Mouse (Mus musculus) forebrain, embryonic 11.5 days (tissue): ENCODE data around the gene Fam104a. TPM values are rescaled to one million over a fixed set of nuclear protein-coding genes. Genes with fewer than 3 reads are reported as not detected.

Experiments
- ATAC-seq: fragments of 200-750 bp; cut with Nextera tagmentation; replicated peaks from 2 replicates; pipeline ENCODE4 v1.8.0; 2017; ENCODE audit warnings: moderate TSS enrichment; ENCODE audit not compliant: low FRiP score
- DNase-seq: peaks from one replicate; pipeline ENCODE4 v3.0.0-alpha.2; 2017; ENCODE audit warnings: low spot score
- H3K27ac ChIP-seq: fragments of 300-500 bp; sonication (generic); 2 replicates; pipeline ENCODE4 v1.5.1; 2014; ENCODE audit warnings: low read depth, low read length
- H3K27me3 ChIP-seq: fragments of 300-500 bp; sonication (generic); 2 replicates; pipeline ENCODE4 v1.6.1; 2014; ENCODE audit warnings: mild to moderate bottlenecking, low read length, mixed read lengths; ENCODE audit not compliant: control insufficient read depth, insufficient read depth
- H3K36me3 ChIP-seq: fragments of 300-500 bp; sonication (generic); 2 replicates; pipeline ENCODE4 v1.6.1; 2014; ENCODE audit warnings: mild to moderate bottlenecking, low read length, moderate library complexity, mixed read lengths; ENCODE audit not compliant: control insufficient read depth, insufficient read depth
- H3K4me1 ChIP-seq: fragments of 300-500 bp; sonication (generic); replicated peaks from 2 replicates; pipeline ENCODE4 v1.6.1; 2014; ENCODE audit warnings: low read length, mixed read lengths; ENCODE audit not compliant: control insufficient read depth, insufficient read depth
- H3K4me2 ChIP-seq: fragments of 300-500 bp; sonication (generic); 2 replicates; pipeline ENCODE4 v1.6.1; 2014; ENCODE audit warnings: low read depth, mild to moderate bottlenecking, low read length, moderate library complexity, mixed read lengths; ENCODE audit not compliant: severe bottlenecking
- H3K4me3 ChIP-seq: fragments of 300-500 bp; sonication (generic); 2 replicates; pipeline ENCODE4 v1.5.1; 2014; ENCODE audit warnings: low read depth, low read length
- H3K9ac ChIP-seq: fragments of 300-500 bp; sonication (generic); 2 replicates; pipeline ENCODE4 v1.6.1; 2014; ENCODE audit warnings: low read length
- H3K9me3 ChIP-seq: fragments of 300-500 bp; sonication (generic); 2 replicates; pipeline ENCODE4 v1.6.1; 2016; ENCODE audit warnings: low read length, mixed read lengths; ENCODE audit not compliant: control insufficient read depth
- WGBS: fragments of 180-500 bp; shearing (Covaris S2); extraction: QIAGEN DNeasy Blood & Tissue Kit; methylation state at CpG from one replicate; pipeline ENCODE4 v1.1.7; 2014; 5-methylcytosine and 5-hydroxymethylcytosine counted together
- polyA plus RNA-seq: library from polyadenylated mRNA; unstranded; fragments of >200 nt; fragmentation: Nextera tagmentation; extraction: Ambion mirVana; gene quantifications from 2 replicates; pipeline ENCODE4 v1.2.1, GENCODE M21; 2014

Fam104a gene
- polyA plus RNA-seq, 1 experiment from 2014 or later, result 57.4 TPM

DNA sequence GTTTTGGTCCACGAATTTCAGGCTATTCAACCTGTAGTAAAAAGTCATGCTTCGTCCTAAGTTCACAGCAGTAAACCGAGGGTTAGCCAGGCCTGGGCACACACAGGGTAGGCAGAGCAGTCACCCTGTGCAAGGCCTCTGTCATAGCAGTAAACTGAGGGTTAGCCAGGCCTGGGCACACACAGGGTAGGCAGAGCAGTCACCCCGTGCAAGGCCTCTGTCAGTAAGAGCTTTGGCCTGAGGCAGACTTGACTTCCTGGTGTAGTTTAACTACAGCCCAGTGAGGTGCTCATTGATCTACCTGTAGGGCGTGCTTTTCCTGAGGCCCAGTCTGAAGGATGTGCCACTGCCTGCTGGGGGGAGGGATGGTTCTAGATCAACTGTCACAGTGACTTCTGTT, 7.4 kb upstream of the Fam104a start:
- ATAC-seq (no peak), DNase-seq (no peak)
- Histone ChIP-seq H3K27me3 (no peaks in the 10 kb centered on the region), H3K36me3 (peaks cover 15% of the 10 kb centered on the region), H3K9me3 (no peaks in the 10 kb centered on the region), H3K9ac (no peak overlapping the region), H3K4me1 (no peaks in the 10 kb centered on the region; the same call in 1 of the 2 replicates), H3K27ac (no peak overlapping the region), H3K4me2 (no peak overlapping the region), H3K4me3 (no peak overlapping the region)
- WGBS, result 83% methylated on average over 5 of the region's 5 CpGs

DNA sequence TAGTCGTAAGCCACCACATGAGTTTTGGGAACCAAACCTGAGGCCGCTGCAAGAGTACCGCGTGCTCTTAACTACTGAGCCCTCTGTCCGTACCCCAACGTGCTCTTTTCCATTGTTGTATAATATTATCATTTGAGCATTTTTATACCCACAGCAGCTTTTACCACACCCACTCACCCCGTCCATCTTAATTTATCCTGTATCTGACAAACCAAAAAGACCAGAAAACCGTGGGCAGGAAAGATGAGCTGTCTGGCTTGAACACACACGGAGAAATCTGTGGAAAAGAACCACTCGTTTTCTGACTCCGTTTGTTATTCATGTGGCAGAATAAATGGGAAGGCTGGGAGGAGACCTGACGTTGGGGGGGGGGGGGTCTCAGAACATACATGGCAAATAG, 6.6 kb upstream of the Fam104a start:
- Histone ChIP-seq H3K36me3 (peaks cover 15% of the 10 kb centered on the region), H3K27ac (no peak overlapping the region), H3K27me3 (no peaks in the 10 kb centered on the region), H3K4me3 (no peak overlapping the region), H3K9ac (no peak overlapping the region), H3K9me3 (no peaks in the 10 kb centered on the region), H3K4me1 (no peaks in the 10 kb centered on the region; the same call in 1 of the 2 replicates), H3K4me2 (no peak overlapping the region)
- ATAC-seq (no peak), DNase-seq (no peak)
- 90% methylated on average over 12 of the region's 12 CpGs for WGBS

DNA sequence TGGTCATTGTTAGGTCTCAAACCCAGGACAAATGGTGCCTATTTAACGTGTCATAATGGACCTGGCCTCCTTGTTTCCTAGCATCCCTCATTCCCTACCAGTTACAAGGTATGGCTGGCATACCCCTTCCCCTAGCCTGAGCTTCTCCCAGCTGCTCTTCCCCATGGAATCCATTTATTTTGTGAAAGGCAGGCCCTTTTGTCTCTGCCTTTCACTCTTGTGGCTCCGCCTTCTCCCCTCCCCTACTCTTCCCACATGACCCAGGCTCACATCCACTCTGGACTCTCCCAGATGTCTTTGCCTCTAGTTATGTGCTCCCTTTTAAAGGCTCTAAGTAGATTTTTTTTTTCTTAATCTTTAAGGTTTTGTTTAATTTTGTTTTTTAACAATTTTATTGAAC, 3.1 kb upstream of the Fam104a start:
- Histone ChIP-seq H3K4me2 (peak overlapping the region; percentile 0; the same call in 1 of the 2 replicates), H3K36me3 (peaks cover 7% of the 10 kb centered on the region; the same call in 1 of the 2 replicates), H3K9me3 (no peaks in the 10 kb centered on the region), H3K9ac (no peak overlapping the region), H3K4me3 (no peak overlapping the region), H3K27me3 (no peaks in the 10 kb centered on the region), H3K27ac (peak overlapping the region; percentile 19; the same call in 1 of the 2 replicates), H3K4me1 (peaks cover 11% of the 10 kb centered on the region)
- ATAC-seq, result peak; percentile 13; the same call in 1 of the 2 replicates
- WGBS, result 42% methylated on average over 2 of the region's 2 CpGs
- no peak for DNase-seq

DNA sequence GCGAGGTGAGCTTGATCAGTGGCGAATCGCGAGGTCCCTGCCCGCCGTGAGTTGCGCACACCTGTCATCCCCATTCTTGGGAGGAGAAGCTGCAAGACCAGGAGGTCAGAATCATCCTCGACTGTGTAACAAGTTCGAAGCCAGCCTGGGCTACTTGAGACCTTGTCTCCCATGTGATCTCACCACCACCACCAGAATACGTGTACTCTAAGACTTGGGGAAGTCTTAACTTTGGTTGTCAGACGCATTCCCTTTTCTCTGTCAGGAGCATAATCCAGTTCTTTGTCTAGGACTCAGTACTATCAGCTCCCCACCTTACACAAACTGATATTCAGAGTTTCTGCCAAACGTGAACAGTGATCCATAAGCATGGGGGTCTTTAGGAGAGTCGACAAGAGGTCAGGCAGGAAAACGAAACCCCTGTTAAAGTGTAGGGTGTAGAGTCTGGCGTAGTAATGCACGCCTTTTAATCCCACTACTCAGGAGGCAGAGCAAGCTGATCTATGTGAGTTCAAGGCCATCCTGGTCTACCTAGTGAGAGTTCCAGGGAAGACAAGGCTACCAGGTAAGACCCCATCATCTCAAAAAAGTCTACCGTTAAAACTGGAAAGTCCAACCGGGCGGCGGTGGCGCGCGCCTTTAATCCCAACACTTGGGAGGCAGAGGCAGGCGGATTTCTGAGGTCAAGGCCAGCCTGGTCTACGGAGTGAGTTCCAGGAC, 912 bp upstream of the Fam104a start:
- H3K27me3 ChIP-seq, result no peaks in the 10 kb centered on the region
- 44% methylated on average over 25 of the region's 25 CpGs for WGBS
- peaks cover 11% of the 10 kb centered on the region for H3K4me1 ChIP-seq
- H3K36me3 ChIP-seq, result peaks cover 3% of the 10 kb centered on the region; the same call in 1 of the 2 replicates
- H3K9ac ChIP-seq, result peak overlapping the region; percentile 84
- peak overlapping the region; percentile 79 for H3K4me2 ChIP-seq
- peak overlapping the region; percentile 93; the same call in 1 of the 2 replicates for H3K27ac ChIP-seq
- H3K4me3 ChIP-seq, result peak overlapping the region; percentile 74
- ATAC-seq (no peak), DNase-seq (no peak)
- H3K9me3 ChIP-seq, result no peaks in the 10 kb centered on the region

DNA sequence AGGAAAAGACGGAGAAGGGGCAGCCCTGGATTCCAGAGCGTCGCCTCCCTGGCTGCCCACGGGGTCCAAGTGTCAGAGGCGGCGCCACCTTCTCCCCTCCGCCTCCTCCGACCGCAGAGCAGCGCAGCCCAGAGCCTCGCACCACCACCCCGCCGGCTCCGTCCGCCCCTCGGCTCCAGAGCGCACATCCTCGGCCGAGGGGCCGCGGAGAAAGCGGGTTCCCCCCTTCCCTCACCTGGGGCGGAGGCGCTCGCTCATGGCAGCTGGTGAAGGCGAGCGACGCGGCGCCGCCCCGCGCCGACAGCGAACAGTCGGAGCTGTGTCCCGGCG, 363 bp downstream of the Fam104a start:
- WGBS, result under 1% methylated on average over 37 of the region's 38 CpGs
- peak overlapping the region; percentile 84 for H3K9ac ChIP-seq
- DNase-seq (no peak), ATAC-seq (no peak)
- H3K36me3 ChIP-seq, result peaks cover 2% of the 10 kb centered on the region; the same call in 1 of the 2 replicates
- H3K9me3 ChIP-seq, result no peaks in the 10 kb centered on the region
- no peaks in the 10 kb centered on the region for H3K27me3 ChIP-seq
- peak overlapping the region; percentile 93 for H3K27ac ChIP-seq
- H3K4me1 ChIP-seq, result peaks cover 11% of the 10 kb centered on the region
- peak overlapping the region; percentile 79 for H3K4me2 ChIP-seq
- H3K4me3 ChIP-seq, result peak overlapping the region; percentile 74

DNA sequence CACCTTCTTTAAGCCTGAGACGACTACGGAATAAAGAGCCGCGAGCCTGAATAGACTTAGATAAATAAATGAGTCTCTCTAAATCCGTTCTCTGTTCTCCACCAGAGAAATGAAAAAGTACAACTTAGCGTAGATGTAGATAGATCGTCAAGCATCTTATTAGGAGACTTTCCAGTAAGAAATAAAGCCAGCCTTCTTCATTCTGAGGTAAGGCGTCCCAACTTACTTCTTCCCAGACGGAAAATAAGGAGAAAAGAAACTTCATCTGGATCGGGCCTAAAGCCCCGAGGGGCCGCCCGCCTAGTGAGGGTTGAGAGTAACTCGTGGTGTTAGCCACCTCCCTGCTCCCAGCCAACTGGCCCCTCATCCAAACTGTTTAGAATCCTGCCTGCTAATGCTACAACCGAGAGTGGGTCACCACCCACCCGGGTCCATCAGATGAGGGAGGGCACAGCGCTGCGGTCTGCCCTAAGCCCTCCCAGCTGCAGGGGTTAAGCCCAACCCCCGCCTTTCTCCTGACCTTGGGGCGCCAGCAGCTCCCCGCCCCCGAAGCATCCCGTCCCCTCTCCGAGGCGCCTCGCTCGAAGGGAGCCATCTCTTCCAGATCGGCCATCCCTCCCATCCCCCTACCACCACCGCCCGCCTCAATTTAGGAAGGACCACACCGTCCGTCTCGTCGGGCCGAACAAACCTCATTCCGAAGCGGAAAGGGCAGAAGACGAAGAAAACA, 893 bp downstream of the Fam104a start:
- peak; percentile 40 for ATAC-seq
- H3K27me3 ChIP-seq, result no peaks in the 10 kb centered on the region
- H3K9ac ChIP-seq, result peak overlapping the region; percentile 84
- peak overlapping the region; percentile 93 for H3K27ac ChIP-seq
- H3K4me1 ChIP-seq, result peaks cover 11% of the 10 kb centered on the region
- peaks cover 1% of the 10 kb centered on the region; the same call in 1 of the 2 replicates for H3K36me3 ChIP-seq
- DNase-seq, result peak; percentile 78
- H3K9me3 ChIP-seq, result no peaks in the 10 kb centered on the region
- H3K4me2 ChIP-seq, result peak overlapping the region; percentile 79
- H3K4me3 ChIP-seq, result peak overlapping the region; percentile 74
- 3% methylated on average over 38 of the region's 38 CpGs for WGBS

DNA sequence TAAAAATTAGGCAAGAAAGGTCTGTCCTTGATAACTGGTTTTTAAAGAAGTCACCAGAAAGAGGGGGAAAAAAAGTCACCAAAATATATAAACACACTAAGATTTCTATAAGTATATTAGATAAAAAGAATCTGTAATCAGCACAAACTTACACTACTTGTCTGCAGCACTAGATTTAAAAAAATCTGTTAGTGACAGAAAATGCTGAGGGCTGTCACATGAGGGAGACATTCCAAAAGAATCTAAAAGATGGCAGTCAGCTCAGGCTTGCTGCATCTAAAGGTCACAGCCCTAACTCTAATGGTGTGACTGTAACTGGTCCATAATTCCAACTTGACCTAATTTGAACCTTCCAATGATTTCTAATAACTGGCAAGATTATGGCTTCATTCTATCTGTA, 2.0 kb downstream of the Fam104a start:
- Histone ChIP-seq H3K27ac (no peak overlapping the region), H3K36me3 (no peaks in the 10 kb centered on the region), H3K9ac (no peak overlapping the region), H3K27me3 (no peaks in the 10 kb centered on the region), H3K4me1 (peaks cover 11% of the 10 kb centered on the region), H3K4me2 (peak overlapping the region; percentile 79; the same call in 1 of the 2 replicates), H3K9me3 (no peaks in the 10 kb centered on the region), H3K4me3 (no peak overlapping the region)
- ATAC-seq, result no peak
- no peak for DNase-seq

DNA sequence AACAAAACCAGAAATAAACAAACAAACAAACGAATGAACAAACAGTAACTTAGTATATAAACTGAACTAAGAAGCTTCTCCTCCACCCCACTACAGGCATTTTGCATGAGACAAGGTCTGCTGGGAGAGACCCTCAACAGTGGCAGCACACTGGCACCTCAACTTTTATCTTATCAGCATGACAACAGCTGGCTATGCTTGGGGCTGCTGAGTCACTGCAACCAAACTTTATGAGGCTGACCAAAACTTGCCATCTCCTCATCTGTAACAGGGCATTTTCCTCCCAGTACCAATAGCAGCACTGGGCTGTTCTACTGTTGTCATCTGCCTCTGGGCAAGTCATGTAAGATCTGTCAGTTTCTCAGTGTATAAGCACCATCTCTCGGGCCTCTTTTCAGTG, 3.0 kb downstream of the Fam104a start:
- Histone ChIP-seq H3K4me1 (peaks cover 11% of the 10 kb centered on the region), H3K9ac (no peak overlapping the region), H3K27me3 (no peaks in the 10 kb centered on the region), H3K36me3 (no peaks in the 10 kb centered on the region), H3K4me2 (no peak overlapping the region), H3K4me3 (no peak overlapping the region), H3K9me3 (no peaks in the 10 kb centered on the region), H3K27ac (no peak overlapping the region)
- 88% methylated on average over 2 of the region's 2 CpGs for WGBS
- ATAC-seq (no peak), DNase-seq (no peak)
